Mouse (Mus musculus): Measurements from ENCODE around the gene Nr1i2.

GRCm38 (mm10) chr16:38248331-38248961 is 46.2 kb downstream of the Nr1i2 start:
- no peak for TF ChIP-seq CTCF (conservative IDR thresholded peaks at IDR 0.05; ENCODE audit: insufficient read depth, insufficient read length, low read depth, low read length)
- TF ChIP-seq POLR2A (IDR thresholded peaks at IDR 0.05; ENCODE audit: low read depth, low read length), result no peak
